Mouse (Mus musculus): ENCODE measurements around the gene Gdpd5.

The Gdpd5 gene

GRCm38 (mm10) chr7:99404031-99404735, 23.0 kb downstream of the Gdpd5 start:
- no peak for DNase-seq (ENCODE audit: low spot score in 2 of 2)

GRCm38 (mm10) chr7:99405386-99406155, 24.4 kb downstream of the Gdpd5 start:
- no peak for DNase-seq (ENCODE audit: low spot score in 2 of 2)

DNA sequence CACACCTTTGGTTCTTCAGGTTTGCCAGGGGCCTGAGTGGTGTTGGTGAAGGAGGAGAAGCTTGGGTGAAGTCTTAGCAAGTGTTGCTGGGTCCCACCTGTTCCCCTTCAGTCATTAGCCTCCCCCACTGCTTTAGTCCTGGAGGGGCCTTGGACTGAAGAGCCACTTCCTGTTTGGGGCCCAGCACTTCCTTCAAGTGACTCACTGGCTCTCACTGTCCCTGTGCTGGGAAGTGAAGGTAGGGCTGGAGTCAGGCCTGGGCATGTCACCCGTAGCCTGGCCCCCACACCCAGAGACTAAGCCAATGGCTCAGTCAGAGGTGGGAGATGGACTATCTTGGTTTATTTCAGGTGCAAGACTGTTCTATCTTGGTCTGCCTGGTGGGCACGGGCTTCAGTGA, 26.4 kb downstream of the Gdpd5 start:
- DNase-seq (ENCODE audit: low spot score in 2 of 2), result no peak

DNA sequence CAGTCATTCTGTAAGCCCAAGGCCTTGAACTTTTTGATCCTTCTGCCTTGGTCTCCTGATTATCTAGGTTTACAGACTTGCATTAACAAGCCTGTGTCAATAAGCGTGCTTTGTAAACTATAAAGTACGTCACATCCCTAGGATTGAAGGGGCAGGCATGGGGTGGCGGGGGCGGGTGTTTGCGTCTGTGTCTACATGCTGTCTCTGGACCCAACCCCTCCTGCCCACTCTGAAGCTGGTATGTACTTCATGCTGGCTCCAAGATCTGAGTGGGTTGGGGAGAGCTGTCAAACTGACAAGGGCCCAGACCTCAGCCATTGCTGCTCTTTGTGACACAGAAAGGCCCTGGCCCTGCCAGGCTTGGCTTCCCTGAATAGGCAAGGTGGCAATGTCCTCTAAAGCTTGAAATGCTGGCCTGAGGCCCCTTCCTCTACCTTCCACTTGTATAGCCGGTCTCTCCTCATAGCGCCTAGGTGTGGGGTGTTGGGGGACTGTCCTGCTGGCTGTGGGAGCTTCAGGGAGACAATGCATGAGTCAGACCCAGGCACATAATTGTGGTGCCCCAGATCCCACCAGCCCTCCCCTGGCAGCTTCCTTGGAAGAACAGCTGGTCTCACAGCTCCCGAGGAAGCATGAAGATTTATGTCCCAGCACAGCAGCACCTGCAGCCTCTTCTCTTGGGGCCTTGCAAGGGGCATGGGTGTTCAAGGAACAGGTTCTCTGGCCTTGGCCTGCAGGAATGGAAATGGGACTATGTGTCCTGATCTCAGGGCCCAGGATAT, 28.4 kb downstream of the Gdpd5 start:
- no peak for DNase-seq (ENCODE audit: low spot score in 2 of 2)

GRCm38 (mm10) chr7:99410315-99410714, 29.1 kb downstream of the Gdpd5 start:
- DNase-seq (ENCODE audit: low spot score in 2 of 2), result no peak

- no peak for DNase-seq (ENCODE audit: low spot score in 2 of 2)
Measured at GRCm38 (mm10) chr7:99411047-99411779, 30.0 kb downstream of the Gdpd5 start.

- no peak for DNase-seq (ENCODE audit: low spot score in 2 of 2)
Measured at GRCm38 (mm10) chr7:99415045-99415444, 33.8 kb downstream of the Gdpd5 start.

DNA sequence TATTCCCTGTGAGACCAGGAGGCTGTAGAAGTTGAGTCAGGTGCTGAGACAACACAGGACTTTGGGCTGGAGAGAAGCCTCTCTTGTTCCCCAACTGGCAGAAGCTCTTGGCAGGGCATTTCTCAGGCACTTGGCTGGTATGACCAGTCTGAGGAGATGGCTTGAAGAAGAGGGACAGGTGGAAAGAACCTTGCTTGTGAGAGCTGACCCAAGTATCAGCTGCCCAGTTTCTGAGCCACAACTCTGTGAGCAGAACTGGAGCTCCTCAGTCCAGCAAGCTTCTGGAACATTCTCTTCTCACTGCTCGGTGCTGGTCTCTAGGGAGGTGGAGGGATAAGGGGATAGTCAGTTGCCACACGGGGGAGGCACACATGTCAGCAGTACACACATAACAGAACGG, 38.1 kb downstream of the Gdpd5 start:
- no peak for DNase-seq (ENCODE audit: low spot score in 2 of 2)

- no peak for DNase-seq (ENCODE audit: low spot score in 2 of 2)
Measured at GRCm38 (mm10) chr7:99421006-99421405, 39.8 kb downstream of the Gdpd5 start.

DNA sequence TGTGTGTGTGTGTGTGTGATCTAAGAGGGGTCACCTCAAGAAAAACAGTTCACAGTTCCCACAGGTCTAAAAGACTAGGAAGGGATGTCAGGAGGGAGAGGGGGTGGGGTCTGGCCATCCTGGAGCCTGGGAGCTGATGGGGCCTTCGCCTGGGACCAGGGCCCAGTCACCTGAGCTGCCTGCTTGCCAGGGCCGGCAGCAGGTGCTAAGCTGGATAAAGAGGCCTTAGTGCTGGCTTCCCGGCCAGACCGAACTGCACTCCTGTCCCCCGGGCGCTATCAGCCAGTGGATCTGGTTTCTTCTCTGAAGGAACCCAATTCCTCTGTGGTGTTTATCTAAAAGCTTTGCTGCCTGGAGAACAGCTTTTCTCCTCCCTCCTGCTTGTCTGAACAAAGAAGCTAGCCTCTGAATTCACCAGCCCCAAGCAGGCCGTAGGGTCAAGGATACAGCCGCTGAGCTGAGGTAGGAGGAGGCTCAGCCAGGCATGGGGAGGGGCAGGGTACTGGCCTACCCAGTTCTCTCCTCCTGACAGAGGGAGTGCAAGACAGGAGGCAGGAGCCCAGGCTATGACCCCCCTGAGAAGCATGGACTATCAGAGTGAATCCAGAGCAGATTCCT, 43.4 kb downstream of the Gdpd5 start:
- DNase-seq (ENCODE audit: low spot score in 2 of 2), result peak in 1 of 2 experiments; percentile 43

GRCm38 (mm10) chr7:99425706-99426105, 44.5 kb downstream of the Gdpd5 start:
- no peak for DNase-seq (ENCODE audit: low spot score in 2 of 2)

- no peak for DNase-seq (ENCODE audit: low spot score in 2 of 2)
Measured at GRCm38 (mm10) chr7:99427031-99427430, 45.8 kb downstream of the Gdpd5 start.

DNA sequence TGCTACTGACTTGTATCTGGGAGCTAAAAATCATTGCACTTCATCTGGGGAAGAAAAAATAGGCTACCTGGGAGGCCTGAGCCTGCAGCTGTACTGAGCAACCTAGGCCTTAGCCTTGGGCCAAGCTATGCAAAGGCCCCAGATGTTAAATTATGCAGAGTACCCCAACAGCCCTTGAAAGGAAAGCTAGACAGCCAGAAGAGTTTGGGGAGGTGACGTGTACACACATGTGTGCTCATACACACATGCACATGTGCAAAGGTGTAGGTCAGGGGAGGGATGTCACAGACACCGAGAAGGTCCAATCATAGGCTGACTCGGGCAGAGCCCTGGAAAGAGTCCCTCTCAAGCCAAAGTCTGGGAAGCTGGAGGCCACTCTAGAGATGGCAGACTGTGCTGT, 46.8 kb downstream of the Gdpd5 start:
- no peak for DNase-seq (ENCODE audit: low spot score in 2 of 2)

DNA sequence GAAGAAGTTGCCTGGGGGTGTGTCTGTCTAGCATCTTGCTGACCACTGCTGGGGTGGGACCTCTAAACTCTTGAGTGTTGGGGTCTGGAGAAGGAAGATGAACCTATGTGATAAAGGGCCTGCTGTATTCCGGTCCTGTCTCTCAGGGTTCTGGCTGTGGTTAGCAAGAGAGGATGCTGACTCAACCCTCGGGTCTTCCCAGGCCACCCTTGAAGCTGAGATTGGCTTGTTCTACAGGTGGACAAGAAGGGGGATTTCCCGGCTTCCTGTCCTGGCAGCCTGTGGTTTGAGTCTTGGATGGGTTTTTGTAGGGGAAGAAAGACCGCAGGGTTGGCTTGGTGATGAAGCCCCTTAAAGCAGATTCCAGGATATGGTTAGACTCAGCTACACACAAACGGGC, 47.6 kb downstream of the Gdpd5 start:
- no peak for DNase-seq (ENCODE audit: low spot score in 2 of 2)

DNA sequence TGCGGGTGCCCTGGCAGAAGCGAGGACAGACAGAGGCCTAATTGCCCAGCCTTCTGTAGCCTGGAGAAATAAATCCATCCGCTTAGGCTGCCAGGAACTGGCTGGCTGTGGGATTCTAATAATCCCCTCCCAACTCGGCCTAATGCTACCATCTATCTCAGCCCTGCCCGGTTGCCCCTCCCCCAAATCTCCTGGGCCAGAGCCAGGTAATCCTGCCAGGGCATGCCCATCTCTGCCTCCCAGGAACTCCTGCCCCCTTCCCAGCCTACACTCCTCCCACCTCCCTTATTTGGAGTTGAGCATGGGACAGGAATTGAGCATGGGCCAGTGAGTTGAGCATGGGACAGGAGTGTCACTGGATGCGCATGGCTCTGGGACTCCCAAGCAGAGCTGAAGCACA, 48.6 kb downstream of the Gdpd5 start:
- no peak for DNase-seq (ENCODE audit: low spot score in 2 of 2)

DNA sequence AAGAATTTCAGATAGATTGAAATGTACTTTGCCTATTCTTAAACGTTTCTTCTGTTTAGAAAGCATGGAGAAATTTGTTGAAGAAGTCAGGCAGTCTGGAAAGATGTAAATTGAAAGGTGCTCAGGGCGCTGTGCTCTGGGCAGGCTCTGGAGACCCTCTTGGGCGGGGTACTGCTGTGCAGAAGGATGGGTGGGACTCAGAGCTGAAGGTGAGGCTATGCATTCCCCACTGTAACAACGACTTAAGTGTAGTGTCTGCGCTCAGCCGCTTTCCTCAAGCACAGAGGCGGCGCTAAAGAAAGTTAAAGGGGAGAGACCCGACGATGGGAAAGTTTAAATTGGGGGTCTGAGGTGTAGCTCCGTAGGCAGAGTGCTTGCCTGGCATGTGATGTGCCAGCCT, 49.0 kb downstream of the Gdpd5 start:
- DNase-seq (ENCODE audit: low spot score in 2 of 2), result no peak

DNA sequence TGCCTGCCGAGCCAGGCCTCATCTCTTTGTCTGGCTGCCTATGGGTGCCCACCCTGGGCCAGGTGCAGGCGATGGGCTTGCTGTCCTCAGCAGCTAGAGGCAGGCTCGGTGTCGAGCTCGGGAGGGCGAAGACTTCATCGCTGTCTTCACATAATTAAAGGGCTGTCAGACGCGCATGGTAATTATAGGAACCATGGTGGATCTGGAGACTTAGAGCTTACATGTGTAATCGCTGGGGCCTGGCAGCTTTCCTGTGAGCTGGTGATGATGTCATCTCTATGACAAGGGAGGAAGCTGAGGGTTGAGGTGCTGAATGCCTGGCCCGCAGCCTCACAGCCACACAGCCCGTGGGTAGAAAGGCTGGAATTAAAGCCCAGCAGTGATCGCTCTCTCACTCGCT, 51.0 kb downstream of the Gdpd5 start:
- no peak for DNase-seq (ENCODE audit: low spot score in 2 of 2)

DNA sequence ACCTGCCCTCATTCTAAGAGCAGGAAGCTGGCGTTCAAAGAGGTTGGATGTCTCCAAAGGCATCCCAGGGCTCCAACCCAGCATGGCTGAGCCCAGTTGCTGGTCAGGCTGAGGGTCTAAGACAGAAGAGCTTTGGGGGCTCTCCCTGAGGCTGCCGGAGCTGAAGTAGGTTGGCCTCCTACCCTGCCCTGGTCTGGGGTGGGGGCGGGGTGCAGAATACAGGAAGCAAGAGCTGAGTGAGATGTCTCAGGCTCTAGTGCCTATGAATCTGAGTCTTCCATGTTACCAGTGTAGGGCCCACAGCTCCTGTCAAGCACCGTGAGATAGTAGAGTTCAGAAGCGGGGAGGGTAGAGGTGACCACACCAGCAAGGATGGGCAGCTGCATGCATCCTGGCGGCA, 51.6 kb downstream of the Gdpd5 start:
- DNase-seq (ENCODE audit: low spot score in 2 of 2), result no peak

DNA sequence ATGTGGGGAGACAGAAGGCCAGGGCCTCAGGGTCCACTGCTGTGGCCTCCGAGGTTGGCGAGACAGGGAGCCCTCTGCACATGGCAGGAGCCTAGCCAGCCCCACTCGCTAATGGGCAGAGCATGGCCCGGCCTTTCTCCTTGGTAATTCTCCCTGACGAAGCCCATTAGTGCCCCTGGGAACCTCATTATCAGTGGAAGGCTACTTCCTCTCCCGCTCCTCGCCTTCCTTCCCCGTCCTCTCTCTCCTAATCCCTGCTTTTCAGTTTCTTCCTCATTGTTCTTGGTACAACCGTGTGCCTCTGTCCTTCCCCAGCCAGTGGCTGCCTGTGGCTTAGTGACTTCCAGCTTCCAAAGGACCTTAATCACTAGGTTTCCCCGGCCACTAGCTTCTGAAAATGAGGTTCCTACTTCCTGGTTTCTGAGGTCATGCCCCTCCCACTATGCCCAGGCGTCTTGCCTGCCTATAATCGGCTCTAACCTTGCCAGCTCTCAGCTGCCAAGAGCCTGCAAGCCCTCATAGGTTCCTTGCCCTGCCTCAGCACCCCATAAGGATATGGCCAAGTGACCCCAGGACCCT, 53.5 kb downstream of the Gdpd5 start:
- no peak for DNase-seq (ENCODE audit: low spot score in 2 of 2)

GRCm38 (mm10) chr7:99436530-99436929, 55.3 kb downstream of the Gdpd5 start:
- no peak for DNase-seq (ENCODE audit: low spot score in 2 of 2)

DNA sequence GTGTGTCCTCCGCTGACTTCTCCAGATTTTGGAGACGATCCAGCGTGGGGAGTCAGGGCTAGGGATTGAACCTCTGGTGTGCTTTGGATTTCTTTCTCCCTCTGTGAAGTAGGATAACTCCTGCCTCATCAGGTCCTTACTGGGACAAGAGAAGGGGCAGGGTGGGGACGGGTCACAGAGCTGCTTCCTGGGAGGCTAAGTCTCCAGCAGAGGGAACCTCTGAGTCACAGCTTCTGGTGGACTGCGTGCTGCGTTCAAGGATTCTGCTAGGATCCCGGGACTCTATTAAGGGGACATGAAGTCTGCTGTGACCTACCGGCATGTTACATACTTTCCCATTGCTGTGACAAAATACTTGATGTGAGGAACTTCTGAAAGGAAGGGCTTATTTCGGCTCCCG, 57.7 kb downstream of the Gdpd5 start:
- no peak for DNase-seq (ENCODE audit: low spot score in 2 of 2)
